Mouse (Mus musculus) bone marrow macrophage, adult 2 months (primary cell): ENCODE measurements around the gene Sult4a1.

Experiments
- CTCF ChIP-seq: IDR thresholded peaks from 2 replicates; pipeline ENCODE4 v1.5.1; 2012; ENCODE audit warnings: low read depth, mild to moderate bottlenecking, low read length, moderate library complexity
- POLR2A ChIP-seq: IDR thresholded peaks from 2 replicates; pipeline ENCODE4 v1.6.1; 2012; ENCODE audit warnings: mild to moderate bottlenecking, low read depth, low read length, borderline replicate concordance

DNA sequence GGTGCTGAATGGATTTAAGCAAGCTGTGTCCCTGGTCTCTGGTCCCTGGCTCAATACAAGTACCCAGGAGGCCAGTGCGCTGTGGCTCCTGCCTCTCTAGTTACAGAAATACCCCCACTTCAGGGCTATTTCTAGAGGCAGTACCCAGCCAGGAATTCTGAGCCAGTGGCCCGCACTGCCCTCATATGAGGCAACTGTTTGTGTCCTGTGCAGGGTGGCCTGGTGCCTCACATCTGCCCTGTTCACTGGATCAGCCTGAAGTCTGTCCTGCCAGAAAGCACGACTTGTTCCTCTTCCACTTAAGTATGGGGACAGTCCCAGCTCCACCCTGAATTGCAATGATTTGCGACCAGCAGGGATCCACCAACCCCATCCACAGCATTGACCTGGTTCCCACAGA is 27.9 kb upstream of the Sult4a1 start:
- TF ChIP-seq CTCF = no peak
- TF ChIP-seq POLR2A = no peak
